ENCODE assay signal across 8 mouse cellular contexts in the genomic region with DNA sequence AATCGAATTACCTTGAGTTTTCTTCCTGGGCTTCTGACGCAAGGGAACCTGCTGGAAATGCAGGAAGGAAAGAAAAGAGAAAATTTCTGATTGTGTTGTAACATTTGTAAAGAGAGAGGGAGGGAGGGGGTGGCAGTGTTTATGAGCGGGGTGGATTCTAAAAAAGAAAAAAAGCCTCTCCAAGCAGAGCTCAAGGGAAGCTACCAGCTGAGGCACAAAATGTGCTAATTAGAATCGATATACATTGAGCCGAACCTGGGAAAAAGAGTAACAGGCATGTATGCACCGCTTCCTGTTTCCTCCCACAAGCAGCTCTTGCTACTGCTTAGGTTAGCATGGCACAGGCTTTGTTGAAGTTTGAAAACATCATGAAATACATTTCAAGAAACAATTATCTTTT.
A peak's percentile ranks its signal among the peaks of the same experiment; 100 is the strongest.
DNase-seq lines count a peak whose midpoint lies in the region; ATAC-seq and TF ChIP-seq lines count a peak whose summit lies in the region.

No protein-coding gene starts in this region.

- no peak for TF ChIP-seq EP300 in stomach, postnatal 0 days (optimal IDR thresholded peaks at IDR 0.05)

- no peak overlapping the region; the same call in 1 of the 2 replicates for H3K27ac ChIP-seq in heart, embryonic 10.5 days
- H3K27ac ChIP-seq in limb, embryonic 13.5 days = no peak overlapping the region
- H3K27ac ChIP-seq in stomach, postnatal 0 days (replicated peaks) = no peak overlapping the region

- peak overlapping the region; percentile 50 for H3K9ac ChIP-seq in limb, embryonic 13.5 days
- H3K9ac ChIP-seq in stomach, postnatal 0 days (ENCODE audit: low read length) = no peak overlapping the region

- peak overlapping the region; percentile 40 for H3K4me3 ChIP-seq in heart, embryonic 10.5 days
- peak overlapping the region; percentile 29 for H3K4me3 ChIP-seq in limb, embryonic 13.5 days
- peak overlapping the region; percentile 4; the same call in 1 of the 2 replicates for H3K4me3 ChIP-seq in stomach, postnatal 0 days (ENCODE audit: low read depth, low read length)

- peak overlapping the region; percentile 56 for H3K4me2 ChIP-seq in limb, embryonic 13.5 days (replicated peaks)
- H3K4me2 ChIP-seq in stomach, postnatal 0 days (replicated peaks; ENCODE audit: low read depth) = peak overlapping the region; percentile 35

- no peaks in the 10 kb centered on the region for H3K9me3 ChIP-seq in heart, embryonic 10.5 days
- no peaks in the 10 kb centered on the region for H3K9me3 ChIP-seq in limb, embryonic 13.5 days
- no peaks in the 10 kb centered on the region for H3K9me3 ChIP-seq in stomach, postnatal 0 days (ENCODE audit: control insufficient read depth, low read length)

- no peak for TF ChIP-seq CTCF in stomach, postnatal 0 days (IDR thresholded peaks at IDR 0.05; ENCODE audit: low read depth)

- WGBS in heart, embryonic 10.5 days = 26% methylated on average over 6 of the region's 6 CpGs
- WGBS in limb, embryonic 13.5 days = 16% methylated on average over 6 of the region's 6 CpGs
- 24% methylated on average over 6 of the region's 6 CpGs for WGBS in stomach, postnatal 0 days

- H3K36me3 ChIP-seq in heart, embryonic 10.5 days = no peaks in the 10 kb centered on the region
- no peaks in the 10 kb centered on the region for H3K36me3 ChIP-seq in limb, embryonic 13.5 days
- H3K36me3 ChIP-seq in stomach, postnatal 0 days (ENCODE audit: control insufficient read depth, insufficient read depth, low read length) = no peaks in the 10 kb centered on the region

- H3K4me1 ChIP-seq in heart, embryonic 10.5 days = no peaks in the 10 kb centered on the region
- peaks cover 7% of the 10 kb centered on the region; the same call in 1 of the 2 replicates for H3K4me1 ChIP-seq in limb, embryonic 13.5 days
- no peaks in the 10 kb centered on the region for H3K4me1 ChIP-seq in stomach, postnatal 0 days (replicated peaks; ENCODE audit: control insufficient read depth, insufficient read depth)

- DNase-seq in heart, embryonic 10.5 days (ENCODE audit: low spot score) = no peak
- DNase-seq in heart, adult 11 months = no peak
- peak; percentile 5 for DNase-seq in right cerebral cortex, postnatal 14 days
- DNase-seq in right cerebral cortex, postnatal 4 days = no peak
- no peak for DNase-seq in stomach, postnatal 0 days (ENCODE audit: low spot score)

- no peaks in the 10 kb centered on the region for H3K27me3 ChIP-seq in heart, embryonic 10.5 days (ENCODE audit: insufficient read depth, poor library complexity, severe bottlenecking)
- H3K27me3 ChIP-seq in limb, embryonic 13.5 days = no peaks in the 10 kb centered on the region
- no peaks in the 10 kb centered on the region for H3K27me3 ChIP-seq in stomach, postnatal 0 days (ENCODE audit: control insufficient read depth, insufficient read depth, low read length)

- ATAC-seq in limb, embryonic 13.5 days (ENCODE audit: low FRiP score, low read depth) = no peak
- no peak for ATAC-seq in stomach, postnatal 0 days (ENCODE audit: low FRiP score, low TSS enrichment)
- ATAC-seq in monocyte, adult 5-6 weeks (replicated peaks; ENCODE audit: insufficient number of reproducible peaks, low FRiP score, low TSS enrichment, poor library complexity, severe bottlenecking) = no peak
- no peak for ATAC-seq in erythroid progenitor cell, adult 5-6 weeks (replicated peaks; ENCODE audit: low FRiP score, poor library complexity, severe bottlenecking)
